Mouse (Mus musculus) kidney, postnatal 4 days (tissue): ENCODE results near the gene Ldlr.
"Not testable (repeated sequence)": the region's sequence is repeated elsewhere in the genome, so short reads cannot be mapped to it uniquely, and the experiment has no call there.

Source experiments
- DNase-seq, 2 experiments: peaks; one replicate each; pipeline ENCODE4 v3.0.0; 2021; ENCODE audit warnings: mixed read lengths in 2 of 2

Gene Ldlr

DNA sequence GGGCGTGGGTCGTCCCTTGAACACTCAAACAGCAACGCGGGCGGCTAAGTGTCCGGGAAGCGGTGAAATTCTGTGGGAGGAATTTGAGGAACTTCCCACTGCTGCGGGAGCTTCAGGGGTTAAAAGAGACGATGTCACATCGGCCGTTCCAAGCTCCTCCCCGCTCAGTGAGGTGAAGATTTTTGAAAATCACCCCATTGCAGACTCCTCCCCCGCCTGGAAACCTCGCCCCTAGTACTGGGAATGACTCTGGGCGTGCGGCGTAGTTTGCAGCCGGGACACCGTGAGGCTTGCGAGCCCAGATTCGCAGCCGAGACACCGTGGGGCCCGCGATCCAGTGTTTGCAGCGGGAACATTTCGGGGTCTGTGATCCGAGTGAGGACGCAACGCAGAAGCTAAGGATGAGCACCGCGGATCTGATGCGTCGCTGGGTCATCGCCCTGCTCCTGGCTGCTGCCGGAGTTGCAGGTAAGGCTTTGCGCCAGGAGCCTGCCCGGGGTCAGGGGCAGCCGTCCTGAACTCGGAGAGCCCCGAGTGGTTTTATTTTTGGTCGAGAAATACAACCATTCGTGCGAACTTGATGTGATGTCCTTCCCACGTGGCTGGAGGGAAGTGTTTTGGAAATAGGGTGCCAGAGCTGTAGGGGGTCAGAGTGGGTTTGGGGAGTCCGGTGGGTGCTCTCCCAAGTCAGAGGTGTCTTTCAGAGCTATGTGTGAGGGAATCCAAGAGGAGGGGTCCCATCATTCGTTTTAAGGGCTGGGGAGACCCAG is at the start of gene Ldlr:
Ldlr (plus strand) TSS at position 107 of the 770 bp plus-strand sequence.
- DNase-seq, result peak; percentile 90 to 95

DNA sequence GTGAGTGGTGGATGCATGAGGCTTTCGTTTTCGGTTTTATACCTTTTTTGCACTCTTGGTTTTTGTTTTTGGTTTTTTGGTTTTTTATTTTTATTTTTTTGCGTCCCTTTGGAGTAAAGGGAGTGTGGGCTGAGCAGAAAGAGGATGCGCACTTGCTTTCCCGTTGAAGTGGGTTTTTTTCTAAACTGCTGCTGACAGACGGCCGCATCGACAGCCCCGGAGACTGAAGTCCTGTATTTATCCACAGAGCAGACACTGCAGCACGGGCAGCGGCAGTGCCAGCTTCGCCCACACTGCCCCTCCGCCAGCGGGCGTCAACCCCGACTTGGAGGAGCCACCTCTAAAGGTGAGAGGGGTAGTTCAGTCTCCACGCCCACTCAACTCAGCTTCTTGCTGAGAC is 45.6 kb upstream of the Ldlr start:
- no peak for DNase-seq

DNA sequence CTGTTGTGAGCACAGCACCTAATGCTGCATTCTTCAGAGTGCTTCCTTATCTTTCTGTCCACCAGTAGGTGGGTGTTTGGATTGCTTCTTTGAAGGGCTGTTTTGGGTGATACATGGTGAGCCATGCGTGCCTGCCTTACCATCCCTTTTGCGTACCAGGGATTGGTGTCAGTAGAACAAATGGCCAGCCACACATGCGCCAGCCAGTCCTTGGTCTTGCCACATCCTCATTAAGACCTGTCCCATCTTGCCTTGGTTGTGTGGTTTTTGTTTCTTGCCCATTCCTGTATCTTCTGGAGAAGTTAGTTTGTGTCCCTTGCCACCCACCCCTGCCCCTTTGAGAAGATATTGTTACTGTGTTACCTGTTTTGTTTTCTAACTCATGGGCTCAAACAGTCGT is 42.8 kb upstream of the Ldlr start:
- no peak for DNase-seq

DNA sequence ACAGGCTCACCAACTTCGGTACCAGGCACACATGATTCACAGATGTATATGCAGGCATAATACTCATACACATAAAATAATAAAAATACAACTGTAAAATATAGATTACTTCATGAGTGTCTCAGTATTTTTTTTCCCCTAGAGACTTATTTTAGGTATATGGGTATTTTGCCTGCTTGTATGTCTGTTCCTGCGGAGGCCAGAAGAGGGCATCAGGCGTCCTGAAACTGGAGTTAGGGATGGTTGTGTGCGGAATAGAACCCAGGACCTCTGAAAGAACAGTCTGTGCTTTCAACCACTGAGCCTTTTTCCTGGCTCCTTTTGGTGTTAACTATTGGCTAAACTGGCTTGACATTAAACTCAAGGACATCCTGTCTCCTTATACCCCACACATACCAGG is 40.5 kb upstream of the Ldlr start:
- peak in 1 of 2 experiments; percentile 30 for DNase-seq

DNA sequence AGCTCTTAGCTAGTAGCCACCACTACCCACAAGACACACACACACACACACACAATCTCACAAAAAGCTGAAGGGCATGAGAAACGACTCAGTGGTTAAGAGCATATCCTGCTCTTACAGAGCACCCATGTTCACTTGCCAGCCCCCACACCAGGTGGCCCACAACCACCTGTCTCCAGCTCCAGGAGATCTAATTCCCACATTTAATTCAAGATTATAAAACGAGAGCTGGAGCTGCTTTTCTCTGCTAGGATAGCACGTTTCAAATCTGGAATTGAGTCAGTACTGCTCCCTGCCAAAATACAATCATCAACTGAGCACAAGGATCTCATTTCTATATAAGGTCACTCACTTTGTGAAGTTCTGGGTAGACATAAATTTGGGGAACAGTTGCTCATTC is 39.4 kb upstream of the Ldlr start:
- DNase-seq, result no peak

DNA sequence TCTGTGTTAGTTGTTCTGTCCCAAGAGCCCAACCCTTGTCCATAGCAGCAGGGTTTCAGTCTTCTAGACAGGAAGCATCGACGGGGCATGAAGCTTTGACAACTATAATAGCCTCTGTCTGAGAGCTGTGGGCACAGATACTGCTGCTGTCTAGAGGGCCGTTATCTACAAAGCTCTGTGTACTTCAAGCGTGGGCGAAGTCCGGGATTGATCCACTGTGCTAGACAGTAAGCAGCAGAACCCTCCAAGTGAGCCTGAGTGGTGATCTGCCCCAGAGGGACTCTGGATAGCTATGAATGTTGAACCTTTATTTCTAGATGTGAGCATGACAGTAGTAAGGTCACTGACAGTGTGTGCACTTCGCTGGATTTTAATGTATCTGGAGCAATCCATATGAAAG is 34.7 kb upstream of the Ldlr start:
- DNase-seq, result no peak

DNA sequence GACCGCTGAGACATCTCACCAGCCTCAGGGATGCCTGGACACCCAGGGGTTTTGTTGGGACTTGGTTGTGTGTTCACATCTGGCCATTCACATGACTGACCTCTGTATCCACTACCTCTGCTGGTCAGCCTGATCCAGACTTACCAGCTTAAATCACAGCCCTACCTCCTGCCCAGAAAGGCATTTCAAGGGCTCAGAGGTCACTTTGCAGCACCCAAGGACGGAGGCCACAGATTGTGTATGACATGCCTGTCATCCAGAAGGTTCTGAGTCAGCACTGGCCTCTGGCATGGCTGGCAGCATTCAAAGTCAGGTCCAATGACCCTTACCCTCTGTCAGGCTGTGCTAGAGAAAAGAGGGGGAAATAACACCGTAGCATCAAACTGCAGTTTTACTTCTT is 33.3 kb upstream of the Ldlr start:
- DNase-seq, result no peak

DNA sequence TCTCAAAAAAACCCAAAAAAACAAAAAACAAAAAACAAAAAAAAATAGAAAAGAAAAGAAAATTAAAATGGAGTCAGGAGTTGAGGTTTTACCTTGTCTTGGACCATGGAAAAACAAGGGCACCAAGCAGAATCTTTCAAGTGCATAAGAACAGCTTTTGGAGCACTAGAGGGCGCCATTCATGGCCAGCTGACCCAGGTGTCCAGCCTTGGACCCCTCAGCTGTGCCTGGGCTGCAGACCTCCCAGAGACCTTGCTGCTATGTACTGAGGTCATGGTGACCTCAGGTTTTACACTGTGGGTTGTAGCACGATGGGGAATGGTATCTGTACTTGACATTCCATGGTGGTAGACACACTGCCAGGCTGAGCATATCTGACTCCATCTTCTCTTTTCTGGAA is 31.4 kb upstream of the Ldlr start:
- peak; percentile 64 to 72 for DNase-seq

DNA sequence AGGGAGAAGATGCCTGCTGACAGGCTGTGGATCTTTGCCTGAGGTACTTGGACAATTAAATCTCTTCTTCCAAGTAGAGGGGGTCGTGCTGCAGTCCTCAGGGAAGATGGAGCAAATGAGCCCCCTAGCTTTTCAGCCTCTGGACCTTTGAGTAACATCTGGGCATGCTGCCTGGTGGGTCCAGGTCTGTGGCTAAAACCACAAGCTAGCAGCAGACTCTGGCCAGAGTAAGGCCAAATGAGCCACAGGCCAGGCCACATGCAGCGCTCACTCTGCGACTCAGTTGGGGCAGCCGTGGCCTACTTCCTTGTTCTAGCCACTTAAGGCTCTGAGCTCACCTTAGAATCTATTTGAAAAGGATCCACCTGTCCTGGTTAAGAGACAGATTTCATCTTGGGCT is 30.8 kb upstream of the Ldlr start:
- DNase-seq, result no peak

DNA sequence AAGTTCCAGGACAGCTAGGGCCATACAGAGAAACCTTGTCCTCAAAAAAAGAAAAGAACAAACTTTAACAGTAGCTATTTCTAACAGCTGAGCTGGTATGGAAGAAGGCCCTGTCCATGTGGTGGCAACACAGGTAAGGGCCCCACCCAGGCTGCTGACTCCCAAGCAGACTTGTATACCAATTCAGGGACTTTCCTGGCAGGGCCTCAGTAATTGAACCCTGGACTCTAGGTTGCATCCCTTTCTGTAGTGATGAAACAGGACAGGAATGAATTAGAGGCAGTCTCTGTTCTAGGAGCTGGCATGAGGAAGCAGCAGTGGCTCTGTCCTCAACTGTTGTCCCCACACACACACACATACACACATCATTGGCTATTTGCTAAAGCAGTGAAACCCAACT is 29.2 kb upstream of the Ldlr start:
- DNase-seq, result no peak

DNA sequence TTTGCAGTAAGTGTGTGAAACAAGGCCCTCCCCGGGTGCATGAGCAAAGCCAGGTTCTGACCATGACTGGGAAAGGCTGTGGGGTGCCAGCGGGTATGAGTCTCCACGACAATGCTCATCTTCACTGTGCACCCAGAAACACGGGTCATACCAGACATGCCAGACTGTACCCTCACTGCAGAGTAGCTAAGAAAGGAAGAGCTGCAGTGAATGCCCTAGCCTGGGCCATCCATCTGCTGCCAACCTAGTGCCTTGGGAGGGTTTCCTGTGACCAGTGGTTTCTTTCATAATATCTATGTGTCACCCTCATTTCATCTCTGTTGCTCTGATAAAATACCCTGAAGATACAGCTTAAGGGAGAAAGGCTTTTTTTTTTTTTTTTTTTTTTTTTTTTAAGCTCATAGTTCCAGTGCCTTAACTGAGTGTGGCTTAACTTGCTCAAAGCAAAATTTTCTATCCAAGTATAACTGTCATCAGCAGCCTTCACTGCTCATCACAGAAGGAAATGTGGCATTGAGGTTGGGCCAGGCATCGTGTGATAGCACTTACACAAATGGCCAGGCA is 28.0 kb upstream of the Ldlr start:
- DNase-seq, result no peak

DNA sequence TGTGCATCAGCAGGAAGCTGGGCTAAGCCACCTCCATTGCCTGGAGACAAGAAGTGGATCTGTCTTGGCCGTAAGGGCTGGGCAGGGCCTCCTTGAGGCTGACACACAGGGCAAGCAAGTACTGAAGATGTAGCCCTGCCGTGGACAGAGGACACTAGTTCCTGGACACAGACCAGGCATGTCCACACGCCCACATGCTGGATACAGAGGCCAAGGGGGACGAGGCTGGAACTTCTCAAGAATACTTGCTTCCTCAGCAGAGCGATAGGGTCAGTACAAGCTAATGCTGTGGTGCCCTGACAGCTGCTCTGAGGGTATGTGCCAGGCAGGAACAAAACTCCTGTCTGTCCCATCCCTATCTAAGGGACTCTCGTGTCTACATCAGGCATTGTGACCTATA is 26.2 kb upstream of the Ldlr start:
- no peak for DNase-seq

DNA sequence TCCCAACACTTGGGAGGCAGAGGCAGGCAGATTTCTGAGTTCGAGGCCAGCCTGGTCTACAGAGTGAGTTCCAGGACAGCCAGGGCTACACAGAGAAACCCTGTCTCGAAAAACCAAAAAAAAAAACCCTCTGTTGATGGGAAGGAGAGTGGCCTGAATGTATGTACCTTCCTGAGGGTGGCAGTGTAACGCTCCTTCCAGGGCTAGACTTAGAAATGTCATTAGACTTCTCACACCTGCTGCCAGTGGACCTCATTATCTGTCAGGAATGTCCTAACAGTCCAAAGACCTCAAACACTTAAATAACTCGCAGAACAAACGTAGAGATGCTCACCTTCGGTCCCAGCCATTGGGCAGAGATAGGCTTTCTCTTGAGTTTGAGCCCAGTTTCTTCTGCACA is 24.0 kb upstream of the Ldlr start:
- DNase-seq, result not testable (repeated sequence)

DNA sequence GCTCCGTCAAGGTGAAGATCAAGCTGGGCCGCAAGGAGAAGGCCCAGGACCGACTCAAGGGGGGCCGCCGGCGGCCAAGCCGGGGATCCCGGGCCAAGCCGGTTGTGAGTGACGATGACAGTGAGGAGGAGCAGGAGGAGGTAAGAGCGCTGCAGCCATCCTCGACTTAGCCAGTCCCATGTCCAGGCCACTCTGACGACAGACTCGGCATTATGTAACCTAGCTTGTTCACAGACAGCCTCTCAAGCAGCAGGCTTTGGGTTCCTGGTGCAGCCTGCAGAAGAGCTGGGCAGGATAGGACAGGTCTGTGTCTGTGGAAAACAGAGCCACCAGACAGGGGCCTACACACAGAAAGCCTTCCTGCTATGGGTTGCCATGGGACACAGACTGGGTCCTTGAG is 22.2 kb upstream of the Ldlr start:
- no peak for DNase-seq

DNA sequence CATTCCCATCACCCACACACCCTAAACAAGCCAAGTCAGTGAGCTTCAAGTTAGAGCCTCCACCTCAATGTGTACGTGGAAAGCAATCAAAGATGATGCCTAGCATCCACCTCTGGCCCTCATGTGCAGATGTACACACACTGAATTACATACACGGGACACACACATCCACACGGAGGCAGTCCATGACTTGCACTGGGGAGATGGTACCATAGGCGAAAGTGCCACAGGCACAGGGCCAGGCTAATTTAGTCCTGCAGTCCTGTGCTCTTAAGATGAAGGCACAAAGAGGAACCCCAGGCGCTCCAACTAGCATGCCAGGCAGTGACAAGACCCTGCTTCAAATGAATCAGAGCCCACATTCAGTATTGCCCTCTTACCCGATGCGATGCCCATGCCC is 19.8 kb upstream of the Ldlr start:
- DNase-seq, result no peak

DNA sequence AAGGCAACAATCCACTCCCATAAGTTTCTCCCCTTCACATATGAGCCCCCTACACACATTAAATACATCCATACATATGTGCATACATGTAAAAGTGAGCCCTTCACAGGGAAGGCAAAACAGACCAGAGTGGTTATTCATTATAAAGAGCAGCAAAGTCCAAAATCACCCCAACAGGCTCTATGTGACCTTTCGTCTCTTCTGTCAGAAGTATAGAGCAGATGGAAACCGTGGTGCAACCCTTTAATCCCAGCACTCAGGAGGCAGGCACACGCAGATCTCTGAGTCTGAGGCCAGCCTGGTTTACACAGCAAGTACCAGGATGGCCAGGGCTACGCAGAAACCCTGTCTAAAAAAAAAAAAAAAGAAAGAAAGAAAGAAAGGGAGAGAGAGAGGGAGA is 17.2 kb upstream of the Ldlr start:
- DNase-seq, result no peak

DNA sequence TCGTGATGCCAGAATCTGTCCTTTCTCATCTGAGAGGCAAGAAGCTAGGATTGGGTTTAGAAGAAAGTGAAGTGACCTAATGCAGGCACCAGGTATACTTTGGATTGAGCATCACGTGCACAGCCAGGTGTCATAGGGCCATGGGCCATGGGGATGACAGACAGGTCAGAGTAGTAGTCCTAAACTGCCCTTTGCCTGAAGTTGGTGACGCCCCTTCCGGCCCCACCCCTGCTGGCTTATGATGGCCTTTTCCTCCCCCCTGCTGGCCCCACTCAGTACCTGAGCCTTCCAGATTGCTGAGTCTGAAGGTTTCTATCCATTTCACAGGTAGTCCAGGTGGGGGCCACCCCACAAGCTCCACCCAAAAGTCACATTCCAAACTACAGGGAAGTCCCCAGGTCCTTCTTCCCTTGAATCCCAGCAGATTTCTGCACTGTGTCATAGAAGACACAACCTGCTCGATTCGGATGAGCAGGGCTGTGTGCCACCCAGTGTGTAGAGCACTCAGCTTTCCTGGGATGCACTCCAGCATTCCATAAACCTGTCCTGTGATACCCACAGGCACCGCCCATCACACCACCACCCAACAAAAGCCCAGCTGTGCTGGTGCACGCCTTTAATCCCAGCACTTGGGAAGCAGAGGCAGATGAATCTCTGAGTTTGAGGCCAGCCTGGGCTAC is 16.6 kb upstream of the Ldlr start:
- no peak for DNase-seq

DNA sequence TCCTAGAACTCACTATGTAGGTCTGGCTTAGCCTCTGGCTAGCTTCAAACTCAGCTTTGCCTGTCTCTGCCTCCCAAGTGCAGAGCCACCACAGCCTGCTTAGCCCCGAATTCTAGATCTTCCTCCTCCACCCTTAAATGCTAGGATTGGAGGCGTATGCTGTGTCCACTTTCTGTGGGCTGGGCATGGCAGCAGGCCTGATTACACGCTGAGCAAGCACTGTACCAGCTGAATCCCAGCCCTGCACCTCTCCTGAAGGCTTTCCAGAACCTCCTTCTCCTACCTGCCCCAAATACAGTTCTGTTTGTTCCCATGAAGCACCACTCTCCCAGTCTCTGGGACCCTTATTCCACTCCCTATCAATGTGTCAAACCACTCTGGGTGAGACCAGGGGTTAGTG is 13.9 kb upstream of the Ldlr start:
- no peak for DNase-seq

DNA sequence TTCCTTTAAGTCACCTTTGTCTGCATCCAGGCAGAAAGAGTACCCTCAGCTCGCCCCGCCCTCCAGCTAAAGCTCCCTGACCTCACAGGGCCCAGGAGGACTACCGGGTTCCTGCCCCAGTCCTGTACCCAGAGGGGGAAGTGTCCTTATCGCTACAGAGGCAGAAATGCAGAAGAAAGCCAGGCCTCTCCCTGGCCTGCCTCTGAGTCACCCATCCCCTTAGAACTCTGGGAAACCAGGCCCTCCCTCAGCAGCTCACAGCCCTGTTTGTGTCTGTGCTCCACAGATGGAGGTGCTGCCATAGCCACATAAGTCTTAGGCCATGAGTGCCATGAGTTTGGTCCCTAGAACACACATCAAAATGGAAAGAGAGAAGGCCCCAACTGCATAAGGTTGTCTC is 8.0 kb upstream of the Ldlr start:
- no peak for DNase-seq

DNA sequence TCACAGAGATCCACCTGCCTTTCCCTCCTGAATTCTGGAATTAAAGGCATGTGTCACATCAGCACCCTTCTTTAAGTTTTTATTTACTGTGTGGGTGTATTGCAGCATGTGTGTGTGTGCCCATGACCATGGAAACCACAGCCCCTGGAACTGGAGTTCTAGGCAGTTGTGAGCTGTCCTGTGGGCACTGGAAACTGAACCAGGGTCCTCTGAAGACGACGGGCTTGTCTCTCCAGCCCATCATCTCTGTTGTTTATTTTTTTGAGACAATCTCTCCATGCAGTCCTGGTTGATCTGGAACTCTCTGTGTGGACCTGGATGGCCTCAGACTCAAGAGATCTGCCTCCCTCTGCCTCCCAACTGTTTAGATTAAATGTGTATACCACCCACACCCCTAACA is 6.3 kb upstream of the Ldlr start:
- no peak for DNase-seq

DNA sequence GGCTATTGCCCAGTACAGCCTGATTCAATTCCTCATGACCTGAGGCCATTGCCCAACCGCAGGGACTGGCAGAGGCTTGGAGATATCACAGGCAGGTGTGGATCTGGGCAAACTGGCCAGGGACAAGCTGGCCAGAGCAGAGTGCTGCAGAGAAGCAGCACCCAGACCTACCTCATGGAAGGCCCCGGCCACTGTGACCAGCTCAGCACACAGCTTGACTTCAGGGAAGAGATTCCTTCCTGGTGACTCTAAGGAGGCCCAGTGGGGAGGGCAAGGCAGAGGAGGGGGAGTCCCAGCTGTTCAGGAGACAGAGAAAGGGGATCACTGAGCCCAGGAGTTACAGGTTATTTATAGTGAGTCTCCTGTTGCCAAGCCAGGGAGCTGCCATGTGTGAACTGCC is 2.2 kb upstream of the Ldlr start:
- DNase-seq, result no peak

DNA sequence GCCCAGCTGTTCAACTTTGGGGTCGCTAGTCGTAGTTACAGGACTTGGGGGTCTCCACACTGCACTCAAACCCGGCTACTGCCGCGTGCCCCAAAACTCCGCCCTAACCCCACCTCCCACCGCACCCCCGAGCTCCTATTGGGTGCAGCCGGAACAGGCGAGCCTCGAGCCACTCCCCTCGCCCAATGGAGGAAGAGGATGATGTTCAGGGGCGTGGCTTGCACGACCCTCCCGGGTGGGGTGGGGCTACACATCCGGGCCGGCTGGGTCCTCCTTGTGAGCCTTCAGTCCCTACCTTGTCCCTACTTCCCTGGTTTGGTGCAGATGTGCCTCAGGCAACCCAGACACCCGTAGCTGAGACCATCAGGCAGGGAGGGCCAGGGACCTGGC is 859 bp downstream of the Ldlr start:
- peak; percentile 94 to 96 for DNase-seq

DNA sequence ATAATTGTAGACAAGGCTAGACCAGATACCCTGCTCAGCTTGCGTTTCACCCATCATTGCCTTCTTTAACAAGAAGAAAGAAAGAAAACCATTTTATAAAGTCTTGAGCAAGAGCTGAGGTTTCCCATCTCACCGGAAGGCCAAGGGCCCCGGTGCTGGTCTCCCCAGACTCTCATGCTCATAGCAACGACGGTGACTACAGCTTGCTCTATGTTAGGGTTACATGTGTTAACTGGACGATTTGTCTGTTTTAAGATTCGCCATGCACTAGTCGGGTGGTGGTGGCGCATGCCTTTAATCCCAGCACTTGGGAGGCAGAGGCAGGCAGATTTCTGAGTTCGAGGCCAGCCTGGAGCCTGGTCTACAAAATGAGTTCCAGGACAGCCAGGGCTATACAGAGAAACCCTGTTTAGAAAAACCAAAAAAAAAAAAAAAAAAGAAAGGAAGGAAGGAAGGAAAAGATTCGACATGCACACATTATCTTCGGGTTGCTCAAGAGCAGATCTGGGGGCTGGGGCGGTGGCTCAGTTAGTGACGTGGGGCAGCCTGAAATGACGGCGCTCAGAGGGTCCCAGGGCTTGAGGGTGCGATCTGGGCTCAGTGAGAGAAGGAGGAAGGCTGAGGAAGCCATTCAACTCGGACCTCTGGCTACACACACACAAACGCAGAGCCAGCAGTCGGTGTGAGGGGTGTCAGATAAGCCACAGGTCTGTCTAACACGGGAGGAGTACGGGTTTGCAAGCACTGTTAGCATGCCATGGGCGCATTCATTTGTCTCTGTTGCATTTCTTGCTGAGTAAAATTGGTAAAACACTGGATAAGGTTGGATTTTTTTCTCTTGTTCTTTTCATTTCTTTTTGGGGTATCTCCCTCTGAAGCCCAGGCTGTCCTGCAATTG is 2.2 kb downstream of the Ldlr start:
- no peak for DNase-seq
